Mouse (Mus musculus) hindbrain, embryonic 14.5 days (tissue): ENCODE results near the gene Rpn1. TPM values are rescaled to one million over a fixed set of nuclear protein-coding genes. Genes with fewer than 3 reads are reported as not detected.
"Not testable (repeated sequence)": the region's sequence is repeated elsewhere in the genome, so short reads cannot be mapped to it uniquely, and the experiment has no call there.

Experiments used
- ATAC-seq: fragments of 200-750 bp; cut with Nextera tagmentation; 2 replicates; pipeline ENCODE4 v1.8.0; 2017; ENCODE audit warnings: moderate number of reproducible peaks, mild to moderate bottlenecking, moderate TSS enrichment, moderate library complexity; ENCODE audit not compliant: low FRiP score
- DNase-seq: peaks from one replicate; pipeline ENCODE4 v3.0.0-alpha.2; 2015; ENCODE audit warnings: low spot score
- H3K27ac ChIP-seq: fragments of 300-500 bp; sonication (generic); 2 replicates; pipeline ENCODE4 v1.5.1; 2014; ENCODE audit warnings: mild to moderate bottlenecking, moderate library complexity
- H3K27me3 ChIP-seq: fragments of 300-500 bp; sonication (generic); 2 replicates; pipeline ENCODE4 v1.6.1; 2014; ENCODE audit warnings: mild to moderate bottlenecking, low read length, mixed read lengths; ENCODE audit not compliant: control insufficient read depth, insufficient read depth
- H3K36me3 ChIP-seq: fragments of 300-500 bp; sonication (generic); replicated peaks from 2 replicates; pipeline ENCODE4 v1.6.1; 2014; ENCODE audit not compliant: control insufficient read depth, insufficient read depth
- H3K4me1 ChIP-seq: fragments of 300-500 bp; sonication (generic); replicated peaks from 2 replicates; pipeline ENCODE4 v1.6.1; 2014; ENCODE audit warnings: antibody characterized with exemption, low read length, mixed read lengths; ENCODE audit not compliant: control insufficient read depth, insufficient read depth
- H3K4me2 ChIP-seq: fragments of 300-500 bp; sonication (generic); replicated peaks from 2 replicates; pipeline ENCODE4 v1.6.1; 2014; ENCODE audit warnings: mild to moderate bottlenecking, moderate library complexity
- H3K4me3 ChIP-seq: fragments of 300-500 bp; sonication (generic); replicated peaks from 2 replicates; pipeline ENCODE4 v1.5.1; 2014; ENCODE audit warnings: mild to moderate bottlenecking, low read length
- H3K9ac ChIP-seq: fragments of 300-500 bp; sonication (generic); 2 replicates; pipeline ENCODE4 v1.6.1; 2014
- H3K9me3 ChIP-seq: fragments of 300-500 bp; sonication (generic); 2 replicates; pipeline ENCODE4 v1.6.1; 2016; ENCODE audit warnings: low read length; ENCODE audit not compliant: control insufficient read depth
- WGBS: fragments of 180-500 bp; shearing (Covaris S2); extraction: QIAGEN DNeasy Blood & Tissue Kit; methylation state at CpG from one replicate; pipeline ENCODE4 v1.1.7; 2014; 5-methylcytosine and 5-hydroxymethylcytosine counted together
- polyA plus RNA-seq: library from polyadenylated mRNA; unstranded; fragments of >200 nt; fragmentation: Nextera tagmentation; extraction: Ambion mirVana; gene quantifications from 2 replicates; pipeline ENCODE4 v1.2.1, GENCODE M21; 2014

Rpn1 gene
- polyA plus RNA-seq, 1 experiment from 2014 or later, result 301 TPM

- H3K4me2 ChIP-seq, result peak overlapping the region; percentile 36
- no peak for DNase-seq
- H3K4me1 ChIP-seq, result no peaks in the 10 kb centered on the region
- no peaks in the 10 kb centered on the region for H3K9me3 ChIP-seq
- 0 out of 2 replicates have a peak, but pooled peaks have one; percentile 24 for ATAC-seq
- no peak overlapping the region for H3K4me3 ChIP-seq
- H3K27me3 ChIP-seq, result no peaks in the 10 kb centered on the region
- WGBS, result 45% methylated on average over 11 of the region's 11 CpGs
- H3K9ac ChIP-seq, result no peak overlapping the region
- no peak overlapping the region for H3K27ac ChIP-seq
- no peaks in the 10 kb centered on the region for H3K36me3 ChIP-seq
These were observed 39.0 kb downstream of the Rpn1 start for GRCm38 (mm10) chr6:88123150-88123857.

- H3K4me1 ChIP-seq, result no peaks in the 10 kb centered on the region
- no peaks in the 10 kb centered on the region for H3K27me3 ChIP-seq
- ATAC-seq (peak; percentile 74), DNase-seq (peak; percentile 53)
- H3K36me3 ChIP-seq, result no peaks in the 10 kb centered on the region
- no peak overlapping the region for H3K4me3 ChIP-seq
- H3K9me3 ChIP-seq, result no peaks in the 10 kb centered on the region
- no peak overlapping the region for H3K27ac ChIP-seq
- no peak overlapping the region for H3K9ac ChIP-seq
- 1% methylated on average over 9 of the region's 9 CpGs for WGBS
- peak overlapping the region; percentile 36 for H3K4me2 ChIP-seq
These were observed 39.6 kb downstream of the Rpn1 start for GRCm38 (mm10) chr6:88123858-88124261.

GRCm38 (mm10) chr6:88124551-88124950 lies 40.3 kb downstream of the Rpn1 start:
- WGBS, result 85% methylated on average over 4 of the region's 4 CpGs
- ATAC-seq, result no peak

GRCm38 (mm10) chr6:88125815-88126214 lies 41.5 kb downstream of the Rpn1 start:
- H3K27me3 ChIP-seq, ATAC-seq, H3K9ac ChIP-seq, H3K9me3 ChIP-seq, H3K36me3 ChIP-seq, DNase-seq, H3K4me3 ChIP-seq, H3K27ac ChIP-seq, H3K4me2 ChIP-seq, H3K4me1 ChIP-seq: not testable (repeated sequence)
- 90% methylated on average over 10 of the region's 10 CpGs for WGBS

More at GRCm38 (mm10) chr6:88124551-88124950, 40.3 kb downstream of the Rpn1 start:
- Histone ChIP-seq H3K9ac (no peak overlapping the region), H3K4me3 (no peak overlapping the region), H3K27ac (no peak overlapping the region), H3K27me3 (no peaks in the 10 kb centered on the region), H3K4me1 (no peaks in the 10 kb centered on the region), H3K36me3 (no peaks in the 10 kb centered on the region), H3K9me3 (no peaks in the 10 kb centered on the region), H3K4me2 (no peak overlapping the region)
- DNase-seq, result no peak

GRCm38 (mm10) chr6:88131521-88131920 lies 47.2 kb downstream of the Rpn1 start:
- Histone ChIP-seq H3K27ac (peak overlapping the region; percentile 54), H3K9me3 (no peaks in the 10 kb centered on the region), H3K4me2 (peak overlapping the region; percentile 41), H3K4me3 (no peak overlapping the region), H3K27me3 (no peaks in the 10 kb centered on the region), H3K36me3 (no peaks in the 10 kb centered on the region), H3K9ac (peak overlapping the region; percentile 38; the same call in 1 of the 2 replicates), H3K4me1 (peaks cover 15% of the 10 kb centered on the region)
- 25% methylated on average over 5 of the region's 5 CpGs for WGBS
- no peak for DNase-seq
- peak; percentile 7; the same call in 1 of the 2 replicates for ATAC-seq

- peaks cover 17% of the 10 kb centered on the region for H3K4me1 ChIP-seq
- ATAC-seq, result peak; percentile 59; the same call in 1 of the 2 replicates
- H3K9ac ChIP-seq, result peak overlapping the region; percentile 38; the same call in 1 of the 2 replicates
- no peaks in the 10 kb centered on the region for H3K36me3 ChIP-seq
- H3K4me3 ChIP-seq, result no peak overlapping the region
- H3K27ac ChIP-seq, result peak overlapping the region; percentile 54
- DNase-seq, result no peak
- H3K9me3 ChIP-seq, result no peaks in the 10 kb centered on the region
- no peaks in the 10 kb centered on the region for H3K27me3 ChIP-seq
- WGBS, result 5% methylated on average over 17 of the region's 17 CpGs
- peak overlapping the region; percentile 41 for H3K4me2 ChIP-seq
These were observed 47.8 kb downstream of the Rpn1 start for GRCm38 (mm10) chr6:88132051-88132450.

GRCm38 (mm10) chr6:88133061-88133460 lies 48.8 kb downstream of the Rpn1 start:
- H3K4me3 ChIP-seq, result no peak overlapping the region
- H3K9ac ChIP-seq, result no peak overlapping the region
- no peaks in the 10 kb centered on the region for H3K36me3 ChIP-seq
- H3K9me3 ChIP-seq, result no peaks in the 10 kb centered on the region
- WGBS, result 80% methylated on average over 6 of the region's 6 CpGs
- no peak for ATAC-seq
- no peak overlapping the region for H3K27ac ChIP-seq
- peaks cover 17% of the 10 kb centered on the region for H3K4me1 ChIP-seq
- no peak overlapping the region for H3K4me2 ChIP-seq
- H3K27me3 ChIP-seq, result no peaks in the 10 kb centered on the region
- no peak for DNase-seq

- H3K9ac ChIP-seq, result no peak overlapping the region
- H3K4me1 ChIP-seq, result peaks cover 17% of the 10 kb centered on the region
- no peaks in the 10 kb centered on the region for H3K27me3 ChIP-seq
- H3K4me2 ChIP-seq, result no peak overlapping the region
- no peaks in the 10 kb centered on the region for H3K9me3 ChIP-seq
- no peaks in the 10 kb centered on the region for H3K36me3 ChIP-seq
- H3K27ac ChIP-seq, result no peak overlapping the region
- DNase-seq (no peak), ATAC-seq (no peak)
- 64% methylated on average over 6 of the region's 6 CpGs for WGBS
- H3K4me3 ChIP-seq, result no peak overlapping the region
These were observed 49.6 kb downstream of the Rpn1 start for GRCm38 (mm10) chr6:88133878-88134277.

GRCm38 (mm10) chr6:88136201-88136631 lies 51.9 kb downstream of the Rpn1 start:
- DNase-seq (no peak), ATAC-seq (no peak)
- 25% methylated on average over 15 of the region's 15 CpGs for WGBS
- Histone ChIP-seq H3K4me1 (peaks cover 17% of the 10 kb centered on the region), H3K9me3 (no peaks in the 10 kb centered on the region), H3K27ac (no peak overlapping the region), H3K9ac (peak overlapping the region; percentile 32; the same call in 1 of the 2 replicates), H3K27me3 (no peaks in the 10 kb centered on the region), H3K4me2 (peak overlapping the region; percentile 40), H3K36me3 (no peaks in the 10 kb centered on the region), H3K4me3 (0 out of 2 replicates have a peak overlapping the region, but pooled peaks have one; percentile 0)
